Mouse (Mus musculus): ENCODE data around the gene Vmn1r89.

GRCm38 (mm10) chr7:13268749-13269260 is 56.0 kb downstream of the Vmn1r89 start:
- TF ChIP-seq CTCF (IDR thresholded peaks at IDR 0.05; ENCODE audit: extremely low read depth, insufficient read length, insufficient replicate concordance, low read depth, low read length) (no peak), POLR2A (IDR thresholded peaks at IDR 0.05; ENCODE audit: low read depth, low read length) (no peak)

Measured in small intestine, adult 2 months (tissue).